Mouse (Mus musculus) neural tube, embryonic 11.5 days (tissue): ENCODE measurements at regions not wholly inside any gene's neighbourhood (a gene's known extent, or its start where the extent isn't known, plus 50 kb on each side); places are given as distances from the start of the nearest gene placed in this dataset.

ENCODE experiments used
- ATAC-seq: fragments of 200-750 bp; cut with Nextera tagmentation; 2 replicates; pipeline ENCODE4 v1.8.0; 2017; ENCODE audit warnings: moderate number of reproducible peaks, mild to moderate bottlenecking, moderate TSS enrichment, moderate library complexity; ENCODE audit not compliant: insufficient read depth, low FRiP score, low TSS enrichment
- DNase-seq: peaks from one replicate; pipeline ENCODE4 v3.0.0-alpha.2; 2015; ENCODE audit warnings: low spot score
- H3K27ac ChIP-seq: fragments of 300-500 bp; sonication (generic); 2 replicates; pipeline ENCODE4 v1.5.1; 2014; ENCODE audit warnings: low read depth, mild to moderate bottlenecking, low read length
- H3K27me3 ChIP-seq: fragments of 300-500 bp; sonication (generic); 2 replicates; pipeline ENCODE4 v1.6.1; 2014; ENCODE audit warnings: mild to moderate bottlenecking, low read length, mixed read lengths; ENCODE audit not compliant: control insufficient read depth, insufficient read depth
- H3K36me3 ChIP-seq: fragments of 300-500 bp; sonication (generic); 2 replicates; pipeline ENCODE4 v1.6.1; 2014; ENCODE audit warnings: mild to moderate bottlenecking, low read length, moderate library complexity, mixed read lengths; ENCODE audit not compliant: control insufficient read depth, insufficient read depth
- H3K4me1 ChIP-seq: fragments of 300-500 bp; sonication (generic); 2 replicates; pipeline ENCODE4 v1.6.1; 2014; ENCODE audit warnings: low read length, mixed read lengths; ENCODE audit not compliant: control insufficient read depth, insufficient read depth
- H3K4me2 ChIP-seq: fragments of 300-500 bp; sonication (generic); 2 replicates; pipeline ENCODE4 v1.6.1; 2014; ENCODE audit warnings: low read depth, mild to moderate bottlenecking, moderate library complexity
- H3K4me3 ChIP-seq: fragments of 300-500 bp; sonication (generic); 2 replicates; pipeline ENCODE4 v1.5.1; 2014; ENCODE audit warnings: low read depth, low read length
- H3K9ac ChIP-seq: fragments of 300-500 bp; sonication (generic); 2 replicates; pipeline ENCODE4 v1.6.1; 2014; ENCODE audit warnings: mild to moderate bottlenecking, low read length
- H3K9me3 ChIP-seq: fragments of 300-500 bp; sonication (generic); 2 replicates; pipeline ENCODE4 v1.6.1; 2016; ENCODE audit warnings: low read length; ENCODE audit not compliant: control insufficient read depth
- WGBS: fragments of 180-500 bp; shearing (Covaris S2); extraction: QIAGEN DNeasy Blood & Tissue Kit; methylation state at CpG from one replicate; pipeline ENCODE4 v1.1.7; 2014; 5-methylcytosine and 5-hydroxymethylcytosine counted together

DNA sequence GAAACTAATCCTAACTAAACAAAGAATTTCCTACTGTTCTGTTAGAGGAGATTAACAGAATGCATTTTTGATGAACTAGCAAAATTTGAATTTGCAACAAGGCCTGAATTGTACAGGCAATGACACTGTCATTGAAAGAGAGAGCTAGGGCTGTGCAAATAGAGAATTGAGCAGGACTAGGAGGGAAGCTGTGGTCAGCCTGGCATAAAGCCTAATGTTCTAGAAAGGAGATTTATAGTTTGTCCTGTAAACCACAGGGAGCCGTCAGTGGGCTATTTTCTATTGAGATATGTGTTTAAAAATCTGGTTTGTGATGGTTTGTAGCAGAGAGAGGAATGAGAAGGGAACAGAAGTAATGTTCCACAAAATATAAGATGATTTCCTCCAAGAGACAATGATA is 317.9 kb downstream of the Aldoart1 start:
- H3K27ac ChIP-seq, result no peak overlapping the region
- DNase-seq, result no peak
- no peak for ATAC-seq
- H3K27me3 ChIP-seq, result no peaks in the 10 kb centered on the region
- no peak overlapping the region for H3K4me3 ChIP-seq
- no peaks in the 10 kb centered on the region for H3K9me3 ChIP-seq
- 42% methylated on average over 1 of the region's 1 CpGs for WGBS
- no peaks in the 10 kb centered on the region for H3K4me1 ChIP-seq
- H3K4me2 ChIP-seq, result no peak overlapping the region
- H3K9ac ChIP-seq, result no peak overlapping the region
- H3K36me3 ChIP-seq, result no peaks in the 10 kb centered on the region

DNA sequence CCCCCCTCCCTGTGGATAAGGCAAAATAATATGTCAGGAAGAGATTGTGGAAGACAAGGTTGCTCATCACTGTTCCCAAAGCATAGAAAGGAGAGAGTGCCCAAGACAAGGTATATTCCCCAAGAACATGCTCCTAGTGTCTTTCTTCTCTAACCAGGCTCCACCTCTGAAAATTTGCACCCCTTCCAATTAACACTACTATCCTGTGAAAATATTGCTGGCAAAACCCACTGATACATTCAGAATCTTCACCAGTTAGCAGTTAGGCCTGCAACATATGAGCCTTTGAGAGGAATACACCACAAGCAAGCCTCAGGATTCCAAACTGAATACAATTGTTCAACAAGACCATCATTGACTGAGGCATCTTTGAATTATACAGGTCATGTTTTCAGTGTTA is 323.9 kb upstream of the Tle1 start:
- DNase-seq (no peak), ATAC-seq (no peak)
- Histone ChIP-seq H3K27me3 (no peaks in the 10 kb centered on the region), H3K4me2 (no peak overlapping the region), H3K27ac (no peak overlapping the region), H3K4me1 (no peaks in the 10 kb centered on the region), H3K9me3 (no peaks in the 10 kb centered on the region), H3K36me3 (no peaks in the 10 kb centered on the region), H3K9ac (no peak overlapping the region), H3K4me3 (no peak overlapping the region)

DNA sequence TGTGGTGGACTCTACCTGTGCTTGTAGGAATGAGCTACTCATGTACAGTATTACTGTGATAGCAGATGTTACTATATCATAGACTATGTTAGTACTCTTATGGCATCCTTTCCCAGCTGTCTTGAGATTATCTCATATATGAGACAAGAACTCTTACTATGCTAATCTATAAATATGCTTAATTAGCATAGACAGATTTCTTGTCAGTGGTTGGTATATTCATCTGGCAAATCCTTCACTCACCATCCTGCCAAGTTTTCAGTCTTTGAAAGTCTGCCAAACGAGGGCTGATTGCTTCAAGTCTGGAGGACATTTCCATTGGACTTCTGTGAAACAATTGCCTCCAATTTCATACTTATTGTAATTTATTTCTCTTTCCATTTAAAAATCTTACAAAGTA is 323.4 kb upstream of the Tle1 start:
- no peak overlapping the region for H3K4me3 ChIP-seq
- H3K27ac ChIP-seq, result no peak overlapping the region
- ATAC-seq (no peak), DNase-seq (no peak)
- H3K27me3 ChIP-seq, result no peaks in the 10 kb centered on the region
- H3K36me3 ChIP-seq, result no peaks in the 10 kb centered on the region
- no peak overlapping the region for H3K4me2 ChIP-seq
- H3K4me1 ChIP-seq, result no peaks in the 10 kb centered on the region
- no peak overlapping the region for H3K9ac ChIP-seq
- WGBS, result 84% methylated on average over 1 of the region's 1 CpGs
- no peaks in the 10 kb centered on the region for H3K9me3 ChIP-seq

DNA sequence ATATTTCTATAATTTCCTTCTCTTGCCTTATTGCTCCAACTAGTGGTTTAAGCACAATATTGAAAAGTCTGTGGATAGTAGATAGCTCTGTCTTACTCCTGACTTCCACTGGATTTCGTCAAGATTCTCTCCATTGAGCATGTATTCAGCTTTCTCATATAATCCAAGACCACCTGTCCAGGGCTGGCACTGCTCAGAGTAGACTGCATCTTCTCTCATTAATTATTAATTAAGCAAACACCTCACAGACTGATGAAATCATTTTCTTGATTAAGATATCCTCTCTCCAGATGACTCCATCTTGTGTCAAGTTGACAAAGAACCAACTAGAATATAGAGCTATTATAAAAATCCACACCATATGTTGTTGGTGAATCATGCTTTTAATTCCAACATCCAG is 310.5 kb upstream of the Tle1 start:
- no peaks in the 10 kb centered on the region for H3K27me3 ChIP-seq
- H3K36me3 ChIP-seq, result no peaks in the 10 kb centered on the region
- no peaks in the 10 kb centered on the region for H3K9me3 ChIP-seq
- DNase-seq (no peak), ATAC-seq (no peak)
- H3K4me3 ChIP-seq, result no peak overlapping the region
- no peak overlapping the region for H3K27ac ChIP-seq
- 83% methylated on average over 1 of the region's 1 CpGs for WGBS
- no peak overlapping the region for H3K9ac ChIP-seq
- H3K4me1 ChIP-seq, result no peaks in the 10 kb centered on the region
- H3K4me2 ChIP-seq, result no peak overlapping the region

DNA sequence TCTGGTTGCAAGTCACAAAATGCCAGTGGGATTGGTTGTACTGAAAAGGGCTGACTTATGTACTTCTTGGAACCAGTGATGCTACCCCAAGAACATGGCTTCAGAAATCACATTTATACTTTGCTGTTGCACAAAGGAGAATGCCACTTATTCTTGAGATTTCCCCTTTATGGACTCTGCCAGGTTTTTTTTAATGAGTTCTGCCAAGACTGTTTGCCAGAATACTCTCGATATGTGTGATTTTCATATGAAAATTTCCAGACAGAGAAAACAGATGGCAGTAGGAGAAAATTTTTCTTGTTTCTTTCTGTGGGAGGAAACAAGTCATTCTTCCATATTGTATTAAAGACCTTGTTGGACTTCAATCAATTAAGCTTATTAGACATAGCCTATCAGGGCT is 281.0 kb upstream of the Tle1 start:
- WGBS, result 84% methylated on average over 1 of the region's 1 CpGs
- Histone ChIP-seq H3K27ac (no peak overlapping the region), H3K9me3 (no peaks in the 10 kb centered on the region), H3K9ac (no peak overlapping the region), H3K36me3 (no peaks in the 10 kb centered on the region), H3K4me3 (no peak overlapping the region), H3K27me3 (no peaks in the 10 kb centered on the region), H3K4me1 (no peaks in the 10 kb centered on the region), H3K4me2 (no peak overlapping the region)
- ATAC-seq, result no peak
- DNase-seq, result no peak

DNA sequence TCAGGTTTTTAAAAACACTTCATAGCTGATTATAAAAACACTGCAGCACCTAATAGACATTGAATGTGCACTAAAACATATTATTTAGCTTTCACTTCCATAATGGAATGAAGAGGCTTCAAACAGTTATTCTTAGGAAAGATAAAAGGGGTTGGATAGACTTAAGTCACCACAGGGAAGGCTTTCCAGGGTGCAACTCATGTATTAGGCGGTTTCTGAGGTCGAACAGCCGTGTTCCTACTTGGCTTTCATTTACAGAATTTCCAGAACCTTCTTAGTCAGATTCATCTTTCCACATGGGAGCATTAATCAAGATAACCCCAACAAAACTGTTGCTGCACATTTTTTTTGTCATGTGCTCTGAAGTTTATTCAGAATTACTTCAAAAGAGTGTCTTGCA is 279.8 kb upstream of the Tle1 start:
- H3K4me3 ChIP-seq, result no peak overlapping the region
- H3K4me1 ChIP-seq, result no peaks in the 10 kb centered on the region
- no peak overlapping the region for H3K9ac ChIP-seq
- no peak overlapping the region for H3K4me2 ChIP-seq
- DNase-seq (no peak), ATAC-seq (no peak)
- no peaks in the 10 kb centered on the region for H3K27me3 ChIP-seq
- H3K36me3 ChIP-seq, result no peaks in the 10 kb centered on the region
- no peak overlapping the region for H3K27ac ChIP-seq
- WGBS, result 80% methylated on average over 3 of the region's 3 CpGs
- H3K9me3 ChIP-seq, result no peaks in the 10 kb centered on the region

DNA sequence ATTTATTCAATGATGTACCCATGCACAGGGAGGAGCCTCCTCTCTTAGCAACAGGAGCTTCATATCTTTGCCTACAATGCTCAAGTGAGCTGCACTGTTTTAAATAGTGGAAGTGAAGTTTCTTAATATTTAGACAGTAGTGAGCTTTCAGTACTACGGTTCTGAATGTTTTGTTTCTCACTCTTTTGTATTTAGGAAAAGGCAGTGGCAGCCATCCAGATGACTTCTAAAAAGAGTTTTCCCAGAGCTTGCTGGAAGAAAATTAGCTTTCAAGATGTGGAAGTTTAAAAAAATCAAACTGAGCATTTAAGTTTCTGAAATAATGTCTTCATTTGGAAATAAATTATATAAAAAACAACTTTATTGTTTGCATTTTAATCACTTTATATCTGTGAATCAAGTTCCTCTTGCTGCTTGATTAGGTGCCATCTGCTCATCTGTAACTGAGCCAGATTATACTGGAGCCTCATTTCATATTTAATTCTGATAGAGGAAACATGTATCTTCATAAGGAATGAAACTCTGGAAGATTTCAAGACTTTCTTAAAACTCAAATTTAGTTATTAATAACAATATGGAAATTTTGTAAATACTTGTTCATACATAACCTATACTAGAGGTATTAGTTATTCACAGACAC is 268.6 kb upstream of the Tle1 start:
- Histone ChIP-seq H3K4me3 (no peak overlapping the region), H3K36me3 (no peaks in the 10 kb centered on the region), H3K9me3 (no peaks in the 10 kb centered on the region), H3K27ac (no peak overlapping the region), H3K27me3 (no peaks in the 10 kb centered on the region), H3K4me1 (no peaks in the 10 kb centered on the region), H3K4me2 (no peak overlapping the region), H3K9ac (no peak overlapping the region)
- ATAC-seq, result no peak
- no peak for DNase-seq
- 89% methylated on average over 1 of the region's 1 CpGs for WGBS

DNA sequence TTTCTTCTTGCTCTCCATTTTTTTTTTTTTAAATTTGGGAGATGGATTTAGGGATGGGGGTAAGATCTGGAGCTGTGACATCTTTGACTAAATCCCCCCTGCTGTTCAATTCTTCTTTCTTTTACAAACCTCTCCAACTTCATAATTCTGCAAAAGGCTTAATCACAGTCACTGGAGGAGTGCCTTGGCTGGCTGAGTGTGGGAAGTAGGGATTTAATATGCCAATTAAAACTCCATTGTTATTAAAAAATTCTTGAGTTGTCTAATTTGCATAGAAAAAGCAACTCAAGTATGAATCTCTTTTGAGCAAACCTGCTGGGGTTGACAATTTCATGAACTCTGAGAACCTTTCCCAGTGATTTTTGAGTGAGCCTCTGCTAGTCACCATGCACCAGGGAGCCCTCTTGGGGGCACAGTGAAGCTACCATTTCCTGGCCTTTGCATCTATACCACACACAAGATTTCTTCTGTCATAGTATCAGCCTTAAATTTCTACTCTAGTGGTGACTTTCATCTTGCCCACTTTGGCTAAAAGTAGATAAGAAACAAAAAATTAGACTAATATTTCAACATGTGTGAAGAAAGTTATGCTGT is 243.6 kb upstream of the Tle1 start:
- Histone ChIP-seq H3K27me3 (no peaks in the 10 kb centered on the region), H3K4me1 (no peaks in the 10 kb centered on the region), H3K36me3 (no peaks in the 10 kb centered on the region), H3K9ac (no peak overlapping the region), H3K27ac (no peak overlapping the region), H3K9me3 (no peaks in the 10 kb centered on the region), H3K4me3 (no peak overlapping the region), H3K4me2 (no peak overlapping the region)
- no peak for DNase-seq
- ATAC-seq, result no peak

DNA sequence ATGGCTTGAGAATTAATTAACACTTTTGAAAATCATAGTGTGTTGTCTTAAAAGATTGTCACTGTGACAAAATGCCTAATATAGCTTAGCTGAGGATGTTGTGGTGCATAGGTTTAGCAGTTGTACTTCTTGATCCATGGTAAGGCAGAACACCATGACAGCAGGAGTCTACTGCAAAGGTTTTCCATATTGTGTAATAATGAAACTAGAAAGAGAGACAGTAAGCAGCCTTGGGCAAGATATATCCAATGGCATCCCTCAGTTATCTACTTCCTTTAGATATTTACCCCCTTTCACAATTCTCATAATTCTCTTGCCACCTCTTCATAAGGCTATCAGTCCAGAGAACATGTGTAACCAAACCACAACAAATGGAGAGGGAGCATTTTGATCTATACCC is 236.6 kb upstream of the Tle1 start:
- no peaks in the 10 kb centered on the region for H3K4me1 ChIP-seq
- H3K27ac ChIP-seq, result no peak overlapping the region
- H3K4me3 ChIP-seq, result no peak overlapping the region
- H3K27me3 ChIP-seq, result no peaks in the 10 kb centered on the region
- no peaks in the 10 kb centered on the region for H3K9me3 ChIP-seq
- DNase-seq, result no peak
- no peak overlapping the region for H3K9ac ChIP-seq
- no peak overlapping the region for H3K4me2 ChIP-seq
- no peaks in the 10 kb centered on the region for H3K36me3 ChIP-seq
- ATAC-seq, result no peak
